Mouse (Mus musculus): ENCODE data around the gene Ccdc85c. TPM values are rescaled to one million over a fixed set of nuclear protein-coding genes. Genes with fewer than 3 reads are reported as not detected.

The Ccdc85c gene
- polyA plus RNA-seq, 1 experiment from 2014 or later: 11.2 TPM

DNA sequence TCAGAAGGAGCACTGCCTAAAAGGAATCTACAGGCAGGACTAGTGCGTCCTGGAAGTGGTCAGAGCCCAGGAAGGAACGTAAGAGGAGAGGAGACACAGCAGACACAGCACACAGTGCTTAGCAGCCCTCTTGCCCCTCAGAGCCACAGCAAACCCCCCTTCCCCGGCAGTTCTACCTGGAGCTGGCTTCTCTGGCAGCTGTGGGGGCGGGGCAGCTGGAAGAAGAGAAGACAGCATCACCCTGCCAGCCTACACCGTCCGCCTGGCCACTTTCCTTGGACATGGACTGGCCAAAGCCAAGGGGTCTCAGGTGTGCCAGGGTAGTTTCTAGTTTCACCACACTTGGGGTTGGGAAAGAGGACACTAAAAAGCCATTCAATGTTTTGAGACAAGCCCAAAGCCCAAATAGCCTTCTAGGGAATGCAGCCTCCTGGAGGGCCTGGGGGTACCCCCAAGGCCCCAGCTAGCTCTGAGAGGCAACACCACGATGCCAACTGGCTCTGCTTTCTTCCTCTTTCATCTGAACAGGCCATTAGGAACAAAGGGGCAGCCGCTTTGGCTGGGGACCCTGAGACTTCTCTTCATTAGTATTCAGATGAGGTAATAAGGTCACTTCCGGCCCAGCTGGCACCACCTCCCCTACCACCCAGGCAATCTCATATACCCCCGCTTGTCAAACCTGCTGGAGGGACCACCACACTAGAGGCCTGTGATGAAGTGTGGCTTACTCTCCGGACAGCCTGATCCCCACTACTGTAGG lies 58.4 kb downstream of the Ccdc85c start:
- no peak for DNase-seq (ENCODE audit: low spot score)
- peaks cover 30% of the 10 kb centered on the region for H3K4me1 ChIP-seq (replicated peaks; ENCODE audit: control insufficient read depth, insufficient read depth, low read length)
- H3K9ac ChIP-seq (ENCODE audit: low read length): no peak overlapping the region
- no peak for ATAC-seq (replicated peaks; ENCODE audit: low FRiP score, low TSS enrichment, low read depth)
- 77% methylated on average over 11 of the region's 11 CpGs for WGBS
- no peaks in the 10 kb centered on the region for H3K36me3 ChIP-seq (ENCODE audit: control insufficient read depth, insufficient read depth, low read length)
- H3K27ac ChIP-seq (ENCODE audit: low read depth): no peak overlapping the region
- H3K27me3 ChIP-seq (replicated peaks; ENCODE audit: control insufficient read depth, insufficient read depth, low read length): no peaks in the 10 kb centered on the region
- no peak overlapping the region for H3K4me2 ChIP-seq (ENCODE audit: low read length)
- H3K4me3 ChIP-seq (ENCODE audit: low read depth, low read length): no peak overlapping the region
- H3K9me3 ChIP-seq (ENCODE audit: control insufficient read depth, low read length): no peaks in the 10 kb centered on the region

DNA sequence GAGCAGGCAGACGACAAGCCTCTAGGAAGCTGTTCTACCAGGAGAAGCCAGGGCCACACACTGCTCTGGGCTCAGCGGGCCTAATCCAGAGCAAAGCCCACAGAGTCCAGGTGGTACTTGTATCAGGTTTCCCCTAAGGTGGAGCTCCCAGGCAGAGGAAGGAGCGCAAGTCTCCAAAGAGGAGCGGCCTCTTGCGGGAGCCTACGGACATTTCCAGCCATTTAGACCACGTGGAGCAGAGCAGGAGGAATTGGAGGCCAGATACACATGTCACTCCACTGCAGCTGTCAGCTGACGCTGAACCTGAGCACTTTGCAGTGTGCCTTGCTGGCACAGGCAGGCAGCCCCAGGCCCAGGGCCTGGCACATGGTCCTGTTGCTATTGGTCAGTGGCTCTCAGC lies 60.1 kb downstream of the Ccdc85c start:
- H3K9me3 ChIP-seq (ENCODE audit: control insufficient read depth, low read length): no peaks in the 10 kb centered on the region
- H3K4me3 ChIP-seq (ENCODE audit: low read depth, low read length): no peak overlapping the region
- no peak overlapping the region for H3K27ac ChIP-seq (ENCODE audit: low read depth)
- no peak overlapping the region for H3K9ac ChIP-seq (ENCODE audit: low read length)
- H3K4me2 ChIP-seq (ENCODE audit: low read length): no peak overlapping the region
- H3K27me3 ChIP-seq (replicated peaks; ENCODE audit: control insufficient read depth, insufficient read depth, low read length): no peaks in the 10 kb centered on the region
- H3K4me1 ChIP-seq (replicated peaks; ENCODE audit: control insufficient read depth, insufficient read depth, low read length): peaks cover 29% of the 10 kb centered on the region
- 38% methylated on average over 8 of the region's 8 CpGs for WGBS
- no peak for ATAC-seq (replicated peaks; ENCODE audit: low FRiP score, low TSS enrichment, low read depth)
- DNase-seq (ENCODE audit: low spot score): no peak
- H3K36me3 ChIP-seq (ENCODE audit: control insufficient read depth, insufficient read depth, low read length): no peaks in the 10 kb centered on the region

DNA sequence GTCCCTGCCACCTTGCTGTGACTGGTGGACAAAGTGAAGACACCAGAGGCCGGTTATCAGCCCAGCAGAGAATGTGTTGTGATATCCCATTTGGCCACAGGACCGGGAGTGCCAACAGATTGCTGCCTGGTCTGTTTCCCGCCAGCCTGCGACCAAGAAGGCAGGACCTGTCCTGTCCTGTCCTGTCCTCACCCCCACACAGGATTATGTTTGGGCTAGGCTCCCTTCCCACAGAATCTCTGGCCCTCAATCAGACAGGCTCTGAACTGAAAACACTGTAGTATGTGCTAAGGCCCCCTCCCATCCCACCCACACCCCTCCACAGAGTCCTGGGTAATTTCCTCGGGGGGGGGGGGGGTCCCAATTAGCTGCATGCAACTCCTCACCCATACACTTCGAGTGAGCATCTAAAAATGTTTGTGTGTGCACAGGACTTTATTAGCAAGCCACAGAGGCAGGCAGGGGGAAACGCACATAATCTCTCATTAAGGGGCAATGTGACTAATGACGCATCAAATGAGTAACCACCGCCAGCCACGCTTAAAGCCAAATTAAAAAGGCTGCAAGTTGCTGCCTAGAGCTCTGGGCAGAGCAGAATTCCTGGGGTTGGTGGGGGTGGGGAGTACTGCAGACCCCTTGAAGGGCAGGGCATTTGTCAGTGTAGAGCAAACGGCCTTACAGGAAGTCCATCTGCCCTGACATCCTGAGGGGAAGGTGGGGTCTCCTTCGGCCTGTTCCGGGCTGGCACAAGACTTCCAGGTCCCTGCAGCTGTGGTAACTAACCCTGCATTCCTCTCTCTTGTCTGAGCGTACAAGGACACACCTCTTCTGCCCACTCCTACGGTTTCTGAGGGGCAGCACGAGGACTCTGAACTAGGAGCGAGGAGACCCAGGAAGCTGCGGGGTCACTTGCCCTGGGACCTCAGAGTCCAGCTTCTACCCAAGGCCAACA lies 61.9 kb downstream of the Ccdc85c start:
- Histone ChIP-seq H3K4me1 (replicated peaks; ENCODE audit: control insufficient read depth, insufficient read depth, low read length) (peaks cover 16% of the 10 kb centered on the region), H3K27ac (ENCODE audit: low read depth) (no peak overlapping the region)
- no peak for ATAC-seq (replicated peaks; ENCODE audit: low FRiP score, low TSS enrichment, low read depth)

DNA sequence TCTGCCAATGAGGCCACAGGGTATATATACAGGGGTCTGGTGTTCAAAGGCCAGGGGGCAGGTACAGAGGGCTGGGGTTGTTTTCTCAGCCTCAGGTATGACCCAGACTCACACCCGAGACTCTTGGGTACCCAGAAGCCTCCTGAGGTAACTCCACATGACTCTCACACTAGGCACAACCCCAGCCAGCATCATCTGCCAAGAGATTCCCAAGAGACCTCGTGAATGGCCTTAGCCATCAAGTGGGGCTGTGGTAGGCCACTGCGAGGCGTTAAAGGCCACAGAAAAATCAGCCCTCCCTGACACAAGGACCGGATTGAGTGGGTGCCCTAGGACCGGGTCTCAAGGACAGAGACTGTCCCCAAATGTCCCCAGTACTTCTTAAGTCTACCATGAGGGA lies 62.7 kb downstream of the Ccdc85c start:
- no peak overlapping the region for H3K4me2 ChIP-seq (ENCODE audit: low read length)
- H3K4me1 ChIP-seq (replicated peaks; ENCODE audit: control insufficient read depth, insufficient read depth, low read length): peaks cover 16% of the 10 kb centered on the region
- no peaks in the 10 kb centered on the region for H3K27me3 ChIP-seq (replicated peaks; ENCODE audit: control insufficient read depth, insufficient read depth, low read length)
- H3K9me3 ChIP-seq (ENCODE audit: control insufficient read depth, low read length): no peaks in the 10 kb centered on the region
- no peak overlapping the region for H3K9ac ChIP-seq (ENCODE audit: low read length)
- 79% methylated on average over 6 of the region's 6 CpGs for WGBS
- H3K27ac ChIP-seq (ENCODE audit: low read depth): no peak overlapping the region
- H3K36me3 ChIP-seq (ENCODE audit: control insufficient read depth, insufficient read depth, low read length): peaks cover 1% of the 10 kb centered on the region; the same call in 1 of the 2 replicates
- no peak for ATAC-seq (replicated peaks; ENCODE audit: low FRiP score, low TSS enrichment, low read depth)
- H3K4me3 ChIP-seq (ENCODE audit: low read depth, low read length): no peak overlapping the region
- no peak for DNase-seq (ENCODE audit: low spot score)

More for the DNA sequence above, 61.9 kb downstream of the Ccdc85c start:
- H3K4me2 ChIP-seq (ENCODE audit: low read length): no peak overlapping the region
- no peaks in the 10 kb centered on the region for H3K27me3 ChIP-seq (replicated peaks; ENCODE audit: control insufficient read depth, insufficient read depth, low read length)
- H3K9me3 ChIP-seq (ENCODE audit: control insufficient read depth, low read length): no peaks in the 10 kb centered on the region
- H3K36me3 ChIP-seq (ENCODE audit: control insufficient read depth, insufficient read depth, low read length): no peaks in the 10 kb centered on the region
- no peak overlapping the region for H3K4me3 ChIP-seq (ENCODE audit: low read depth, low read length)
- no peak overlapping the region for H3K9ac ChIP-seq (ENCODE audit: low read length)
- WGBS: 43% methylated on average over 18 of the region's 18 CpGs
- DNase-seq (ENCODE audit: low spot score): no peak

DNA sequence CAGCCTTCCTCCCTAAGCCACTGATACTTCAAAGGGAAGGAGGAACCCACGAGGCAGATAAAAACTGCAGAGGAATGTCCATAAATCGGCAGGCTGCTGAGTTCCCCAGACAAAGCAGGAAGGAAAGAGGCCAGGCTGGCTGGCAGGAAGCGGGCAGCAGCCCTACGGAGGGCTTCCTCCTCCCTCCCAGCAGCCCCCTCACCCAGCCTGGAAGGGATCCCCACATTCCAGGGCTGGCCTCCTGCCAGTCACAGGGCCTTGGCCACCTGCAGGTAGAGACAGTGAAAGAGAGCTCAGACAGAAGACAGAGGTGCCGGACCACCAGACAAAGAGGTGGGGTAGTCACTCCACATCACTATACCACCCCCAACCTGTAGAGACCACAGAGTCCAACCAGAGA lies 63.2 kb downstream of the Ccdc85c start:
- 32% methylated on average over 5 of the region's 5 CpGs for WGBS
- no peak for DNase-seq (ENCODE audit: low spot score)
- H3K4me2 ChIP-seq (ENCODE audit: low read length): no peak overlapping the region

DNA sequence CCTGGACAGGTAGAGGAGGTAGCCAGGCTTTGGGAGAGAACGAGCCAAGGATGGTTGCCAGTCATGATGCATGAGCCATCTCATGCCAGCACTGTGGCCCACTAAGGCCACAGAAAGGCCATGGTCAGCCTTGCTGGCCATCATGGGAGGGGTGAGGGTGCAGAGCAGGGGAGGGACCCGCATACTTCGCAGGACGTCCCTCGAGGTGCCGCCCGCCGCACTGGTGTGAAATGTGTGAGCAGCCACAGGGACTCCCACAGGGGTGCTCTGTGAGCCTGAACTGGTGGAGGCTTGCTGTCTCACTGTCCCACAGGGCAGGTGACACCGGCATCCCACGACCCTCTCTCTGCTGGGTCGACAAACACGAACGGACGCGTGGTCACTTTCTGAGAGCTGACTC lies 64.6 kb downstream of the Ccdc85c start:
- Histone ChIP-seq H3K9me3 (ENCODE audit: control insufficient read depth, low read length) (no peaks in the 10 kb centered on the region), H3K4me2 (ENCODE audit: low read length) (no peak overlapping the region), H3K27ac (ENCODE audit: low read depth) (no peak overlapping the region), H3K4me1 (replicated peaks; ENCODE audit: control insufficient read depth, insufficient read depth, low read length) (peaks cover 16% of the 10 kb centered on the region), H3K27me3 (replicated peaks; ENCODE audit: control insufficient read depth, insufficient read depth, low read length) (no peaks in the 10 kb centered on the region), H3K9ac (ENCODE audit: low read length) (no peak overlapping the region), H3K36me3 (ENCODE audit: control insufficient read depth, insufficient read depth, low read length) (peaks cover 10% of the 10 kb centered on the region; the same call in 1 of the 2 replicates), H3K4me3 (ENCODE audit: low read depth, low read length) (no peak overlapping the region)
- WGBS: 89% methylated on average over 15 of the region's 15 CpGs
- no peak for DNase-seq (ENCODE audit: low spot score)
- ATAC-seq (replicated peaks; ENCODE audit: low FRiP score, low TSS enrichment, low read depth): no peak

More for the DNA sequence above, 63.2 kb downstream of the Ccdc85c start:
- Histone ChIP-seq H3K9ac (ENCODE audit: low read length) (no peak overlapping the region), H3K27me3 (replicated peaks; ENCODE audit: control insufficient read depth, insufficient read depth, low read length) (no peaks in the 10 kb centered on the region), H3K4me1 (replicated peaks; ENCODE audit: control insufficient read depth, insufficient read depth, low read length) (peaks cover 16% of the 10 kb centered on the region), H3K4me3 (ENCODE audit: low read depth, low read length) (no peak overlapping the region), H3K27ac (ENCODE audit: low read depth) (0 out of 2 replicates have a peak overlapping the region, but pooled peaks have one; percentile 22), H3K36me3 (ENCODE audit: control insufficient read depth, insufficient read depth, low read length) (peaks cover 5% of the 10 kb centered on the region; the same call in 1 of the 2 replicates), H3K9me3 (ENCODE audit: control insufficient read depth, low read length) (no peaks in the 10 kb centered on the region)
- no peak for ATAC-seq (replicated peaks; ENCODE audit: low FRiP score, low TSS enrichment, low read depth)

DNA sequence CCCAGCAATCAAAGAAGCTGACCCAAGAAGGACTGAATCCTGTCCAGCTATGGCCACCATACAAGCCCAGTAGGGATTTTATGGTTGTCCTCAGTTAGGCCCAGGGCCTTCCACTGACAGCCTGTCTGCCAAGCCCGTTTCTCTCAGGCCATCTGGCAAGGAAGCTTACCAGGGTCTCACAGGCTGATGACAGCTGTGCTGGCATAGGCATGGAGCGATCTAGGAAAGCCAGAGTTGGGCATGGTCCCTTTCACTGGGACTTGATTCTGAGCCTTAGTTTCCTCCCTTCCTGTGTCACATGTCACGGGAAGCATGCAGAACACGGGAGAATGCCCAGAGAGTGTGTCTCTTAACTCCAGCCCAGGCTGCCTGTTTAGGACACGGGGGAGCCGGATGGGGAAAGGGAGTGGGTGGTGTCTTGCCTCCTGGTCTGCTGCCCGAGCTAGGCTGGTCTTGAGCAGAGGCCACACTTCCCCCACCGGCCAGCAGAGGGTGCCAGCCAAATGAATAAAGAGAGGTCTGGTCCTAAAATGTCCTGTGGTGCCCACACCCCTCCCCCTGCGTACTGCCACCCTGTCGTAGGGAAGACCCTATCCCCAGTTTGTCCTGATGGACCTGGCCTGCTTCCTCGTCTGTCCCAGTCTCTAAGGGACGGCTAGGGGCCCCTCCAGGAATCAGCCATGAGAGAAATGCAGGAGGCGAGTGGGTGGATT lies 66.3 kb downstream of the Ccdc85c start:
- Histone ChIP-seq H3K27ac (ENCODE audit: low read depth) (no peak overlapping the region), H3K4me1 (replicated peaks; ENCODE audit: control insufficient read depth, insufficient read depth, low read length) (peaks cover 13% of the 10 kb centered on the region), H3K4me2 (ENCODE audit: low read length) (no peak overlapping the region), H3K9ac (ENCODE audit: low read length) (no peak overlapping the region), H3K9me3 (ENCODE audit: control insufficient read depth, low read length) (no peaks in the 10 kb centered on the region), H3K27me3 (replicated peaks; ENCODE audit: control insufficient read depth, insufficient read depth, low read length) (no peaks in the 10 kb centered on the region), H3K4me3 (ENCODE audit: low read depth, low read length) (no peak overlapping the region), H3K36me3 (ENCODE audit: control insufficient read depth, insufficient read depth, low read length) (peaks cover 28% of the 10 kb centered on the region; the same call in 1 of the 2 replicates)
- ATAC-seq (replicated peaks; ENCODE audit: low FRiP score, low TSS enrichment, low read depth): peak; percentile 13; the same call in 1 of the 2 replicates
- 32% methylated on average over 13 of the region's 13 CpGs for WGBS
- DNase-seq (ENCODE audit: low spot score): peak; percentile 90

DNA sequence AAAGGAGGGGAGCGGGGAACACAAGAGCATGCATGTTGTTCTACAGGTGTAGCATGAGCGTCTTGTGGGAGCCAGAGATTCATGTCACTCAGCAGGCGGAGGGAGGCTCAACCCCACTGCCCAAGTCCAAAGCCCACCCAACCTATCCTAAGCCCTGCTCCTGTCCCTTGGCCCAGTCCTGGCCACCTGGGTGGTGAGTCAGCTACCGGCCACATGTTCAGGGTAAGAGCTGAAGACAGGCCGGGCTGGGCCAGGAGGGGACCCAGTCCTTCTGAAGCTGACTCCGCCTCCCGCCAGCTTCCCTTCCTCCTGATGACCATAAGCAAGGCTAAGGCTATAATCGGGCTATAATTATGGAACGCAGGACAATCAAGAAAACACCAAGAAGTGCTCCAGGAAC lies 67.0 kb downstream of the Ccdc85c start:
- no peaks in the 10 kb centered on the region for H3K9me3 ChIP-seq (ENCODE audit: control insufficient read depth, low read length)
- H3K4me2 ChIP-seq (ENCODE audit: low read length): no peak overlapping the region
- no peak overlapping the region for H3K4me3 ChIP-seq (ENCODE audit: low read depth, low read length)
- H3K36me3 ChIP-seq (ENCODE audit: control insufficient read depth, insufficient read depth, low read length): peaks cover 32% of the 10 kb centered on the region
- H3K9ac ChIP-seq (ENCODE audit: low read length): no peak overlapping the region
- WGBS: 91% methylated on average over 9 of the region's 9 CpGs
- peaks cover 13% of the 10 kb centered on the region for H3K4me1 ChIP-seq (replicated peaks; ENCODE audit: control insufficient read depth, insufficient read depth, low read length)
- DNase-seq (ENCODE audit: low spot score): no peak
- no peaks in the 10 kb centered on the region for H3K27me3 ChIP-seq (replicated peaks; ENCODE audit: control insufficient read depth, insufficient read depth, low read length)
- no peak for ATAC-seq (replicated peaks; ENCODE audit: low FRiP score, low TSS enrichment, low read depth)
- no peak overlapping the region for H3K27ac ChIP-seq (ENCODE audit: low read depth)
